Mouse (Mus musculus): ENCODE measurements around the gene Chsy1. TPM values are rescaled to one million over a fixed set of nuclear protein-coding genes. Genes with fewer than 3 reads are reported as not detected.

Gene Chsy1
- polyA plus RNA-seq, 1 experiment from 2014 or later = 16.1 TPM

DNA sequence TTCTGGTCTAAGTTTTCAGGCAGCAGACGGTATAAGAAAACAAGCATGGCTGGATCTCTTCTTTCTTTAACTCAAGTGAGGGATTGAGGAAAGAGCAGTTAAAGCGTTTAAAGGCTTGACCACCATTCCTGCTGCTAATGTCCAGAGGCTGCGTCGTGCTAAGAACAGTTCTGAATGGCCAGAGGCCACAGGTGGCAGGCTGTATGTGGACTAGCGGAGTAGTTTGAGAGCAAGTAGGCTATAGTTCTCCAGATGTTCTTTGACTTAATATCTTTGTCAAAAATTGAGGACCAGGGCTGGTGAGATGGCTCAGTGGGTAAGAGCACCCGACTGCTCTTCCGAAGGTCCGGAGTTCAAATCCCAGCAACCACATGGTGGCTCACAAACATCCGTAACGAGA lies 1.9 kb downstream of the Chsy1 start:
- H3K9ac ChIP-seq = peak overlapping the region; percentile 87; the same call in 1 of the 2 replicates
- no peak overlapping the region for H3K27ac ChIP-seq
- no peak for ATAC-seq (replicated peaks; ENCODE audit: low FRiP score)

DNA sequence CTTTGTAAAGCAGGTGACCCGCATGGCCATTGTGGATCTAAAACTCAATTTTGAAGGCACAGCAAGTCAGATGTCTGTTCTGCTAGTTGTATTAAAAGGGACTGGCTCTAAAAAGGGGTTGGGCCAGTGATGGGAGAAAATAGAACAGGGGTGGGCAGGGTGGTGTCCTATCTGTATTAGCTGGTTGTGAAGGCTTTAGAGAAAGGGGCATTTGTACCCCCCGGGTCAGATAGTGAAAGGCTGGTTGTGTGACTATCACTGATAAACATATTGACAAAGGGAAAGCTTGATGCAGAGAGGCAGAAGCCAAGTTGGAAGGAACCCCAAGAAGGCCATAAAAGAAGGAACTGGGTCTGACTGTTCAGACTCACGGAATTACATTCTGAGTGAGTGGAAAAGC lies 4.2 kb downstream of the Chsy1 start:
- no peak for ATAC-seq (replicated peaks; ENCODE audit: low FRiP score)
- H3K4me1 ChIP-seq = peaks cover 57% of the 10 kb centered on the region
- no peak overlapping the region for H3K4me3 ChIP-seq (replicated peaks)
- no peaks in the 10 kb centered on the region for H3K9me3 ChIP-seq (replicated peaks)
- no peak overlapping the region for H3K9ac ChIP-seq
- H3K4me2 ChIP-seq = no peak overlapping the region
- WGBS = 91% methylated on average over 3 of the region's 3 CpGs
- H3K36me3 ChIP-seq = peaks cover 5% of the 10 kb centered on the region
- H3K27me3 ChIP-seq = no peaks in the 10 kb centered on the region
- H3K27ac ChIP-seq = no peak overlapping the region

More for the DNA sequence above, 1.9 kb downstream of the Chsy1 start:
- Histone ChIP-seq H3K4me3 (replicated peaks) (peak overlapping the region; percentile 75), H3K27me3 (no peaks in the 10 kb centered on the region), H3K36me3 (peaks cover 5% of the 10 kb centered on the region), H3K4me2 (peak overlapping the region; percentile 84), H3K9me3 (replicated peaks) (no peaks in the 10 kb centered on the region), H3K4me1 (peaks cover 55% of the 10 kb centered on the region)
- 53% methylated on average over 10 of the region's 10 CpGs for WGBS

- no peak overlapping the region for H3K4me3 ChIP-seq (replicated peaks)
- H3K4me1 ChIP-seq = peaks cover 64% of the 10 kb centered on the region
- no peaks in the 10 kb centered on the region for H3K27me3 ChIP-seq
- no peak overlapping the region for H3K9ac ChIP-seq
- WGBS = 60% methylated on average over 11 of the region's 11 CpGs
- no peak overlapping the region for H3K27ac ChIP-seq
- ATAC-seq (replicated peaks; ENCODE audit: low FRiP score) = no peak
- H3K36me3 ChIP-seq = peaks cover 5% of the 10 kb centered on the region
- no peak overlapping the region for H3K4me2 ChIP-seq
- no peaks in the 10 kb centered on the region for H3K9me3 ChIP-seq (replicated peaks)
Observed at GRCm38 (mm10) chr7:66115821-66116343, 6.6 kb downstream of the Chsy1 start.

DNA sequence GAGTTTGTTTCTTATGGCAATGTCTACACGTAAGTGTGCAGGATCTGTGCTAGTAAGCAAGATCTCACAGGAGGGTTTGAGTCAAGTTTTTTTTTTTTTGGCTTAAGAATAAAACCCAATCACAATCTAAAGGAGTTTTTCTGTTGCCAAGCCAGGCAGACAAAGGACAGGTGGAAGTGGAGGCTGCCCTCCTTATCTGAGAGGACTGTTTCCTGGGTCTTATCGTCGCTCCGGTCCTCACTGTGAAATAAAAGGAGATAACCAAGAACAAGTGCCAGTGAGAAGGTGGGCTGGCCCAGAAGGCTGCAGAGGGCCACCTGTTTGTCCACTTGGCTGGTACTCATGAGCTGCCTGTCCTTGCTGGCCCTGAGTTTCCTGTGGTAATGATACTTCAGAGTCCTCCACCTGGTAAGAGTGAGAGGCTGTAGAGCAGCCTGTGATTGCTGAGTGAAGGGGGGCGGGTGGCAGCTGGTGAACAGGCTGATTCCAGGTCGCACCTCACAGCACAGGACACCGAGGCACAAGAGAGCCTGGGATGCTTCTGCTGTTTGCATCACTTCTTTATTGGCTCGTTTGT lies 7.7 kb downstream of the Chsy1 start:
- H3K27me3 ChIP-seq = no peaks in the 10 kb centered on the region
- H3K27ac ChIP-seq = no peak overlapping the region
- no peak overlapping the region for H3K4me2 ChIP-seq
- peaks cover 5% of the 10 kb centered on the region for H3K36me3 ChIP-seq
- WGBS = 73% methylated on average over 8 of the region's 8 CpGs
- ATAC-seq (replicated peaks; ENCODE audit: low FRiP score) = no peak
- H3K4me3 ChIP-seq (replicated peaks) = no peak overlapping the region
- H3K4me1 ChIP-seq = peaks cover 60% of the 10 kb centered on the region
- H3K9me3 ChIP-seq (replicated peaks) = no peaks in the 10 kb centered on the region
- H3K9ac ChIP-seq = no peak overlapping the region

- peaks cover 5% of the 10 kb centered on the region for H3K36me3 ChIP-seq
- ATAC-seq (replicated peaks; ENCODE audit: low FRiP score) = no peak
- no peak overlapping the region for H3K27ac ChIP-seq
- H3K4me3 ChIP-seq (replicated peaks) = no peak overlapping the region
- H3K27me3 ChIP-seq = no peaks in the 10 kb centered on the region
- peaks cover 56% of the 10 kb centered on the region for H3K4me1 ChIP-seq
- H3K4me2 ChIP-seq = no peak overlapping the region
- no peak overlapping the region for H3K9ac ChIP-seq
- H3K9me3 ChIP-seq (replicated peaks) = no peaks in the 10 kb centered on the region
- 80% methylated on average over 3 of the region's 3 CpGs for WGBS
Observed at GRCm38 (mm10) chr7:66118046-66118445, 8.7 kb downstream of the Chsy1 start.

DNA sequence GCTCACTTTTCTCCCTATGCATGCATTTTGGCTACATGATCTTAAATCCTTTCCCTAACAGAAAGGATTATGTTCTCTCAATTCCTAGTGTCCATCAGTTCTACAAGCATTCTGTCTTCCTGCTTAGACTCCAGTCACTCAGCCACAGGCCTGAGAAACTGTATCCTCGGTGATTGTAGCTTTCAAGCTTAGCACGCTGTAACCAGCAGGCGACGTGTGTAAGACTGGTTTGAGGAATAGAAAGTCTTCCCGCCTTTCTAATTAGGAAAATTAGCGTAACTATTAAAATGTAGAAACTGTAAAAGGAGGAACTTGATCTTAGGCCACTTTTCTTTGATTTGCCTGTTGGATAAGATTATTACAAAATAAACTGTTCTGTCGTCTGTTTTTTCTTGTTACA lies 9.5 kb downstream of the Chsy1 start:
- H3K27me3 ChIP-seq = no peaks in the 10 kb centered on the region
- no peak overlapping the region for H3K9ac ChIP-seq
- 71% methylated on average over 7 of the region's 7 CpGs for WGBS
- H3K9me3 ChIP-seq (replicated peaks) = no peaks in the 10 kb centered on the region
- H3K27ac ChIP-seq = no peak overlapping the region
- H3K4me3 ChIP-seq (replicated peaks) = no peak overlapping the region
- ATAC-seq (replicated peaks; ENCODE audit: low FRiP score) = no peak
- H3K4me2 ChIP-seq = no peak overlapping the region
- H3K36me3 ChIP-seq = peaks cover 5% of the 10 kb centered on the region
- peaks cover 53% of the 10 kb centered on the region for H3K4me1 ChIP-seq

- no peaks in the 10 kb centered on the region for H3K9me3 ChIP-seq (replicated peaks)
- H3K36me3 ChIP-seq = peaks cover 2% of the 10 kb centered on the region
- 61% methylated on average over 1 of the region's 1 CpGs for WGBS
- ATAC-seq (replicated peaks; ENCODE audit: low FRiP score) = no peak
- no peak overlapping the region for H3K9ac ChIP-seq
- H3K4me2 ChIP-seq = no peak overlapping the region
- H3K27ac ChIP-seq = no peak overlapping the region
- no peaks in the 10 kb centered on the region for H3K27me3 ChIP-seq
- no peak overlapping the region for H3K4me3 ChIP-seq (replicated peaks)
- H3K4me1 ChIP-seq = peaks cover 49% of the 10 kb centered on the region
Observed at GRCm38 (mm10) chr7:66120139-66120538, 10.8 kb downstream of the Chsy1 start.

- Histone ChIP-seq H3K4me2 (no peak overlapping the region), H3K4me1 (peaks cover 42% of the 10 kb centered on the region), H3K9ac (no peak overlapping the region), H3K27ac (peak overlapping the region; percentile 46), H3K9me3 (replicated peaks) (no peaks in the 10 kb centered on the region), H3K36me3 (peaks cover 9% of the 10 kb centered on the region), H3K27me3 (no peaks in the 10 kb centered on the region), H3K4me3 (replicated peaks) (no peak overlapping the region)
- 43% methylated on average over 7 of the region's 7 CpGs for WGBS
- ATAC-seq (replicated peaks; ENCODE audit: low FRiP score) = no peak
Observed at GRCm38 (mm10) chr7:66120702-66121396, 11.5 kb downstream of the Chsy1 start.

- Histone ChIP-seq H3K4me3 (replicated peaks) (no peak overlapping the region), H3K27ac (no peak overlapping the region; the same call in 1 of the 2 replicates), H3K9me3 (replicated peaks) (no peaks in the 10 kb centered on the region), H3K27me3 (no peaks in the 10 kb centered on the region), H3K36me3 (peaks cover 34% of the 10 kb centered on the region), H3K4me2 (no peak overlapping the region), H3K9ac (no peak overlapping the region), H3K4me1 (peaks cover 28% of the 10 kb centered on the region)
- 0 out of 2 replicates have a peak, but pooled peaks have one; percentile 36 for ATAC-seq (replicated peaks; ENCODE audit: low FRiP score)
- WGBS = 42% methylated on average over 11 of the region's 11 CpGs
Observed at GRCm38 (mm10) chr7:66124551-66124968, 15.2 kb downstream of the Chsy1 start.

- Histone ChIP-seq H3K4me2 (no peak overlapping the region), H3K4me3 (replicated peaks) (no peak overlapping the region), H3K27ac (no peak overlapping the region), H3K9ac (no peak overlapping the region), H3K4me1 (peaks cover 20% of the 10 kb centered on the region), H3K27me3 (no peaks in the 10 kb centered on the region), H3K36me3 (peaks cover 38% of the 10 kb centered on the region), H3K9me3 (replicated peaks) (no peaks in the 10 kb centered on the region)
- no peak for ATAC-seq (replicated peaks; ENCODE audit: low FRiP score)
- 84% methylated on average over 14 of the region's 14 CpGs for WGBS
Observed at GRCm38 (mm10) chr7:66125368-66125767, 16.1 kb downstream of the Chsy1 start.

DNA sequence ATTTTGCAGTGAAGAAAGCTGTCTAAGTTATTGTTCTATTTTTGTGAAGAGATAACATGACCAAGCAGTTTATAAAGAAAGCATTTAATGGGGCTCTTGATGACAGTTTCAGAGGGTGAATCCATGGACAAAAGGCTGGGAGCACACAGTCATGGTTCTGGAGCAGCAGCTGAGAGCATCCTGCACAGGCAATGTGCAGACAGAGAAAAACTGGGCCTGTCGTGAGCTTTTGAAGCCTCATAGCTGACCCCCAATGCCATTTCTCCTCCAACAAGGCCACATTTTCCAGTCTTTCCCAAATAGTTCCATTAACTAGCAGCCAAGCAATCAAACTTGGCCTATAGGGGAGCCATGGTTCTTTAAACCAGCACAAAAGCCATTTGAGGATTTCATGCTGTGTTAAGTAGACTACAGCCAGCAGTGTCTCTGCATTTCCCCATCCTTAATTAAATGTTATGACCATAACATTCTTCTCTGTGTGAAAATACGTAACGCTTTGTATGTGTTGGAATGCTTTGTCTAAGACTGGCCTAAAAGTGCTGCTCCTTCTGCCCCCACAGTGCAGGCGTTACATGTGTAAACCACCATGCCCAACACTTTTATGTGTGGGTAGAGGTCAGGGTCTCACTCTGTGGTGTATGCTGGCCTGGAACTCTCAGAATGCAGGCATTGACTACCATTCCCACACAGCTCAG lies 18.8 kb downstream of the Chsy1 start:
- H3K27me3 ChIP-seq = no peaks in the 10 kb centered on the region
- no peak overlapping the region for H3K4me3 ChIP-seq (replicated peaks)
- ATAC-seq (replicated peaks; ENCODE audit: low FRiP score) = no peak
- peaks cover 11% of the 10 kb centered on the region for H3K4me1 ChIP-seq
- no peak overlapping the region for H3K27ac ChIP-seq
- WGBS = 78% methylated on average over 4 of the region's 4 CpGs
- H3K9ac ChIP-seq = no peak overlapping the region
- no peaks in the 10 kb centered on the region for H3K9me3 ChIP-seq (replicated peaks)
- H3K4me2 ChIP-seq = no peak overlapping the region
- peaks cover 53% of the 10 kb centered on the region for H3K36me3 ChIP-seq

DNA sequence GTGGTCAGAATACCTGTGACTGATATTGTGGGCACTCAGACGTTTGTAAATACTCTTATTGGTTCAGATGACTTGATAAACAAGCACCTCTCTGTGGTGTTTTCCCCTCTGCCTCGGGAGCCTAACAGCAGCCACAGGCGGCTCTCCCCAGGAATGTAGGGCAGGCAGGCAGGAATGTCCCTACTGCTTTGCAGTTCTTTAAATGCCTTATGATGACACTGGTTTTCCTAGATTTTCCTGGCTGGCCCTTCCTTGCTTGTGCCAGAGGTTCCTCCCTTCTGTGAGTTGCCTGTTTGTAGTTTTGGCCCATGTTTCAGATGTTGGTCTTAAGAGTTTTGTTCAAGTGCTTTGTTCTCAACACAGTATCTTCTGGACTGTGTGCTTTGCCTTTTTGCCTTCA lies 19.5 kb downstream of the Chsy1 start:
- H3K36me3 ChIP-seq = peaks cover 53% of the 10 kb centered on the region
- no peak overlapping the region for H3K9ac ChIP-seq
- ATAC-seq (replicated peaks; ENCODE audit: low FRiP score) = no peak
- H3K4me1 ChIP-seq = peaks cover 11% of the 10 kb centered on the region
- no peak overlapping the region for H3K4me2 ChIP-seq
- no peak overlapping the region for H3K4me3 ChIP-seq (replicated peaks)
- WGBS = 56% methylated on average over 3 of the region's 3 CpGs
- H3K9me3 ChIP-seq (replicated peaks) = no peaks in the 10 kb centered on the region
- H3K27ac ChIP-seq = no peak overlapping the region
- no peaks in the 10 kb centered on the region for H3K27me3 ChIP-seq

Data from kidney, embryonic 15.5 days (tissue).